ENCODE assay signal across 14 mouse cellular contexts in the genomic region with DNA sequence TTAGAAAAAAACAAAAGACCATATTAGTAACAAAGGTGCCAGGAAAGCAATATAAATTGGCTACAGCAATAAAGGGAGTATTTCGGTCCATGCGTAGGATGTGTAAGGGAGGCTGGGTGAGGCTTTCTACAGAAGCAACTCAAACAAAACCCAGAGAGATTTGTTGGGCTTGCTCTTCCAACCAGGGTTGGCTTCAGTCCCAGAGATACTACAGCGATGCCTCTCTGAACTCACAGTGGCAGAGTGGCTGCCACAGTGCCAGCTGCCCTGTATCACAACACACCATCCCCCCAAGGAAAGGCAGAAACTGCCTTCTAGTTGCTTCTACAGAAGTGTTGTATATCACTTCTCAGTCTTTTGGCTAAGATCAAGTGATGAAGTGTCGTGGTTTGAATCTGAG.
DNase-seq lines count a peak whose midpoint lies in the region; ATAC-seq lines count a peak whose summit lies in the region.
"Had no signal": no experiment of that assay in that cellular context is flagged by ENCODE, and none has a peak within 500 bp of the region (broad histone marks: within the 10 kb centered on the region; RNA-seq: fewer than 3 reads in every experiment).

No protein-coding gene starts in this region.

- peak; percentile 67 for DNase-seq in forebrain, embryonic 14.5 days (ENCODE audit: low spot score)
- no peak for DNase-seq in kidney, adult 11 months
- no peak for DNase-seq in lung, postnatal 25 days (ENCODE audit: low spot score)
- peak; percentile 29 to 30 for DNase-seq in layer of hippocampus, postnatal 36 days
- DNase-seq in gastrocnemius, adult 8-10 months (ENCODE audit: low spot score in 2 of 2), result no peak
- DNase-seq: adrenal gland, postnatal 25 days; kidney, adult 9 months; thymus, postnatal 4 days had no signal

- H3K27ac ChIP-seq in forebrain, embryonic 14.5 days (ENCODE audit: low read depth, low read length), result no peak overlapping the region
- no peak overlapping the region for H3K27ac ChIP-seq in forebrain, embryonic 12.5 days
- H3K27ac ChIP-seq in kidney, embryonic 15.5 days, result no peak overlapping the region
- H3K27ac ChIP-seq in lung, embryonic 15.5 days, result 0 out of 2 replicates have a peak overlapping the region, but pooled peaks have one; percentile 5
- H3K27ac ChIP-seq: hindbrain, embryonic 14.5 days; limb, embryonic 13.5 days had no signal

- no peak for ATAC-seq in forebrain, embryonic 14.5 days
- no peak for ATAC-seq in forebrain, embryonic 12.5 days (ENCODE audit: low FRiP score)
- peak; percentile 54; the same call in 1 of the 2 replicates for ATAC-seq in kidney, embryonic 15.5 days (replicated peaks; ENCODE audit: low FRiP score)
- peak; percentile 90; the same call in 1 of the 2 replicates for ATAC-seq in lung, embryonic 15.5 days (ENCODE audit: borderline replicate concordance, extremely low read depth, low FRiP score, low TSS enrichment)

- no peak overlapping the region for H3K4me3 ChIP-seq in forebrain, embryonic 14.5 days (ENCODE audit: low read depth, low read length)
- no peak overlapping the region for H3K4me3 ChIP-seq in forebrain, embryonic 12.5 days (replicated peaks)
- H3K4me3 ChIP-seq in kidney, embryonic 15.5 days (replicated peaks), result no peak overlapping the region
- no peak overlapping the region for H3K4me3 ChIP-seq in lung, embryonic 15.5 days
- H3K4me3 ChIP-seq: limb, embryonic 13.5 days had no signal

- no peak overlapping the region for H3K4me2 ChIP-seq in forebrain, embryonic 14.5 days (ENCODE audit: low read length)
- H3K4me2 ChIP-seq in forebrain, embryonic 12.5 days, result no peak overlapping the region
- no peak overlapping the region for H3K4me2 ChIP-seq in kidney, embryonic 15.5 days
- H3K4me2 ChIP-seq in lung, embryonic 15.5 days, result no peak overlapping the region
- H3K4me2 ChIP-seq: heart, embryonic 11.5 days; hindbrain, embryonic 14.5 days; limb, embryonic 13.5 days had no signal

- no peaks in the 10 kb centered on the region for H3K4me1 ChIP-seq in forebrain, embryonic 14.5 days (ENCODE audit: control insufficient read depth, insufficient read depth, low read length)
- no peaks in the 10 kb centered on the region for H3K4me1 ChIP-seq in forebrain, embryonic 12.5 days
- peaks cover 6% of the 10 kb centered on the region; the same call in 1 of the 2 replicates for H3K4me1 ChIP-seq in kidney, embryonic 15.5 days
- 0 out of 2 replicates have a peak, but pooled peaks cover 3% of the 10 kb centered on the region for H3K4me1 ChIP-seq in lung, embryonic 15.5 days

- 63% methylated on average over 4 of the region's 4 CpGs for WGBS in forebrain, embryonic 14.5 days
- 90% methylated on average over 4 of the region's 4 CpGs for WGBS in forebrain, embryonic 12.5 days
- WGBS in kidney, embryonic 15.5 days, result 37% methylated on average over 4 of the region's 4 CpGs
- WGBS in lung, embryonic 15.5 days, result 42% methylated on average over 4 of the region's 4 CpGs

- no peaks in the 10 kb centered on the region for H3K27me3 ChIP-seq in forebrain, embryonic 14.5 days (replicated peaks; ENCODE audit: control insufficient read depth, insufficient read depth, low read length)
- no peaks in the 10 kb centered on the region for H3K27me3 ChIP-seq in forebrain, embryonic 12.5 days
- no peaks in the 10 kb centered on the region for H3K27me3 ChIP-seq in kidney, embryonic 15.5 days
- no peaks in the 10 kb centered on the region for H3K27me3 ChIP-seq in lung, embryonic 15.5 days
- H3K27me3 ChIP-seq: limb, embryonic 13.5 days had no signal

- no peak overlapping the region for H3K9ac ChIP-seq in forebrain, embryonic 14.5 days (ENCODE audit: low read length)
- no peak overlapping the region for H3K9ac ChIP-seq in forebrain, embryonic 12.5 days
- H3K9ac ChIP-seq in kidney, embryonic 15.5 days, result no peak overlapping the region
- no peak overlapping the region for H3K9ac ChIP-seq in lung, embryonic 15.5 days
- H3K9ac ChIP-seq: hindbrain, embryonic 14.5 days; limb, embryonic 13.5 days had no signal

- no peaks in the 10 kb centered on the region for H3K9me3 ChIP-seq in forebrain, embryonic 14.5 days (replicated peaks; ENCODE audit: control insufficient read depth, low read length)
- H3K9me3 ChIP-seq in forebrain, embryonic 12.5 days, result no peaks in the 10 kb centered on the region
- no peaks in the 10 kb centered on the region for H3K9me3 ChIP-seq in kidney, embryonic 15.5 days (replicated peaks)
- no peaks in the 10 kb centered on the region for H3K9me3 ChIP-seq in lung, embryonic 15.5 days
- H3K9me3 ChIP-seq: limb, embryonic 13.5 days had no signal

- no peaks in the 10 kb centered on the region for H3K36me3 ChIP-seq in forebrain, embryonic 14.5 days (ENCODE audit: control insufficient read depth, insufficient read depth, low read length)
- H3K36me3 ChIP-seq in forebrain, embryonic 12.5 days (replicated peaks), result no peaks in the 10 kb centered on the region
- no peaks in the 10 kb centered on the region for H3K36me3 ChIP-seq in kidney, embryonic 15.5 days
- H3K36me3 ChIP-seq in lung, embryonic 15.5 days, result no peaks in the 10 kb centered on the region
- H3K36me3 ChIP-seq: limb, embryonic 13.5 days had no signal

Comparison
In these comparisons a context has a peak if more than half of its experiments do, and no peak if none do; other contexts are left out.
1. ATAC-seq: peak in kidney, embryonic 15.5 days (single experiment) and lung, embryonic 15.5 days (single experiment); none in forebrain, embryonic 14.5 days (single experiment) and forebrain, embryonic 12.5 days (single experiment).
2. DNase-seq: peak in forebrain, embryonic 14.5 days (single experiment) and layer of hippocampus, postnatal 36 days (2 of 2); none in kidney, adult 11 months (single experiment), lung, postnatal 25 days (single experiment) and gastrocnemius, adult 8-10 months (0 of 2).